Mouse (Mus musculus): ENCODE measurements around the gene Kif14. TPM values are rescaled to one million over a fixed set of nuclear protein-coding genes. Genes with fewer than 3 reads are reported as not detected.

Kif14 gene
- polyA plus RNA-seq, 1 experiment: 0.34 TPM

GRCm38 (mm10) chr1:136570298-136570653 lies 104.1 kb downstream of the Kif14 start:
- TF ChIP-seq CTCF (IDR thresholded peaks at IDR 0.05; ENCODE audit: extremely low read depth, insufficient read length, insufficient replicate concordance, low read depth, low read length) (no peak), POLR2A (IDR thresholded peaks at IDR 0.05; ENCODE audit: low read depth, low read length) (no peak)
- Histone ChIP-seq H3K4me1 (ENCODE audit: control insufficient read depth, insufficient read depth, insufficient read length, low read length) (peaks cover 11% of the 10 kb centered on the region), H3K27ac (ENCODE audit: insufficient read depth, low read depth, low read length) (no peak overlapping the region), H3K4me3 (ENCODE audit: low read depth, low read length) (no peak overlapping the region; the same call in 1 of the 2 replicates), H3K27me3 (ENCODE audit: control insufficient read depth, insufficient read depth, low read length) (no peaks in the 10 kb centered on the region), H3K36me3 (ENCODE audit: control insufficient read depth, insufficient read depth, low read length) (no peaks in the 10 kb centered on the region)
- 36% methylated on average over 13 of the region's 13 CpGs for whole genome bisulfite sequencing

GRCm38 (mm10) chr1:136570976-136571375 lies 104.8 kb downstream of the Kif14 start:
- TF ChIP-seq CTCF (IDR thresholded peaks at IDR 0.05; ENCODE audit: extremely low read depth, insufficient read length, insufficient replicate concordance, low read depth, low read length) (no peak), POLR2A (IDR thresholded peaks at IDR 0.05; ENCODE audit: low read depth, low read length) (no peak)
- no peaks in the 10 kb centered on the region for H3K27me3 ChIP-seq (ENCODE audit: control insufficient read depth, insufficient read depth, low read length)
- H3K27ac ChIP-seq (ENCODE audit: insufficient read depth, low read depth, low read length): no peak overlapping the region
- no peaks in the 10 kb centered on the region for H3K36me3 ChIP-seq (ENCODE audit: control insufficient read depth, insufficient read depth, low read length)
- H3K4me1 ChIP-seq (ENCODE audit: control insufficient read depth, insufficient read depth, insufficient read length, low read length): peaks cover 7% of the 10 kb centered on the region; the same call in 1 of the 2 replicates
- no peak overlapping the region for H3K4me3 ChIP-seq (ENCODE audit: low read depth, low read length)
- 87% methylated on average over 9 of the region's 9 CpGs for WGBS

- Histone ChIP-seq H3K36me3 (ENCODE audit: control insufficient read depth, insufficient read depth, low read length) (no peaks in the 10 kb centered on the region), H3K4me3 (ENCODE audit: low read depth, low read length) (no peak overlapping the region), H3K27ac (ENCODE audit: insufficient read depth, low read depth, low read length) (no peak overlapping the region), H3K4me1 (ENCODE audit: control insufficient read depth, insufficient read depth, insufficient read length, low read length) (peaks cover 7% of the 10 kb centered on the region; the same call in 1 of the 2 replicates), H3K27me3 (ENCODE audit: control insufficient read depth, insufficient read depth, low read length) (0 out of 2 replicates have a peak, but pooled peaks cover 2% of the 10 kb centered on the region)
- WGBS: 92% methylated on average over 10 of the region's 10 CpGs
- TF ChIP-seq CTCF (IDR thresholded peaks at IDR 0.05; ENCODE audit: extremely low read depth, insufficient read length, insufficient replicate concordance, low read depth, low read length): no peak
- no peak for TF ChIP-seq POLR2A (IDR thresholded peaks at IDR 0.05; ENCODE audit: low read depth, low read length)
Measured at GRCm38 (mm10) chr1:136571530-136571929, 105.4 kb downstream of the Kif14 start.

GRCm38 (mm10) chr1:136577890-136578663 lies 111.9 kb downstream of the Kif14 start:
- TF ChIP-seq POLR2A (IDR thresholded peaks at IDR 0.05; ENCODE audit: low read depth, low read length) (no peak), CTCF (IDR thresholded peaks at IDR 0.05; ENCODE audit: extremely low read depth, insufficient read length, insufficient replicate concordance, low read depth, low read length) (no peak)
- 39% methylated on average over 16 of the region's 16 CpGs for WGBS
- Histone ChIP-seq H3K27ac (ENCODE audit: insufficient read depth, low read depth, low read length) (no peak overlapping the region), H3K27me3 (ENCODE audit: control insufficient read depth, insufficient read depth, low read length) (0 out of 2 replicates have a peak, but pooled peaks cover 2% of the 10 kb centered on the region), H3K36me3 (ENCODE audit: control insufficient read depth, insufficient read depth, low read length) (no peaks in the 10 kb centered on the region), H3K4me3 (ENCODE audit: low read depth, low read length) (no peak overlapping the region), H3K4me1 (ENCODE audit: control insufficient read depth, insufficient read depth, insufficient read length, low read length) (no peaks in the 10 kb centered on the region)

- H3K27ac ChIP-seq (ENCODE audit: insufficient read depth, low read depth, low read length): no peak overlapping the region
- no peaks in the 10 kb centered on the region for H3K36me3 ChIP-seq (ENCODE audit: control insufficient read depth, insufficient read depth, low read length)
- 0 out of 2 replicates have a peak, but pooled peaks cover 2% of the 10 kb centered on the region for H3K27me3 ChIP-seq (ENCODE audit: control insufficient read depth, insufficient read depth, low read length)
- no peak overlapping the region for H3K4me3 ChIP-seq (ENCODE audit: low read depth, low read length)
- 82% methylated on average over 14 of the region's 14 CpGs for WGBS
- TF ChIP-seq POLR2A (IDR thresholded peaks at IDR 0.05; ENCODE audit: low read depth, low read length) (no peak), CTCF (IDR thresholded peaks at IDR 0.05; ENCODE audit: extremely low read depth, insufficient read length, insufficient replicate concordance, low read depth, low read length) (no peak)
- no peaks in the 10 kb centered on the region for H3K4me1 ChIP-seq (ENCODE audit: control insufficient read depth, insufficient read depth, insufficient read length, low read length)
Measured at GRCm38 (mm10) chr1:136579360-136579759, 113.2 kb downstream of the Kif14 start.

GRCm38 (mm10) chr1:136580266-136580665 lies 114.1 kb downstream of the Kif14 start:
- no peak overlapping the region for H3K27ac ChIP-seq (ENCODE audit: insufficient read depth, low read depth, low read length)
- H3K4me1 ChIP-seq (ENCODE audit: control insufficient read depth, insufficient read depth, insufficient read length, low read length): no peaks in the 10 kb centered on the region
- 0 out of 2 replicates have a peak, but pooled peaks cover 2% of the 10 kb centered on the region for H3K27me3 ChIP-seq (ENCODE audit: control insufficient read depth, insufficient read depth, low read length)
- H3K4me3 ChIP-seq (ENCODE audit: low read depth, low read length): no peak overlapping the region
- H3K36me3 ChIP-seq (ENCODE audit: control insufficient read depth, insufficient read depth, low read length): no peaks in the 10 kb centered on the region
- TF ChIP-seq POLR2A (IDR thresholded peaks at IDR 0.05; ENCODE audit: low read depth, low read length): no peak
- no peak for TF ChIP-seq CTCF (IDR thresholded peaks at IDR 0.05; ENCODE audit: extremely low read depth, insufficient read length, insufficient replicate concordance, low read depth, low read length)
- WGBS: 75% methylated on average over 8 of the region's 8 CpGs

Other genes with a start within 250 kb of the Kif14 start
- gene Inava, start 232.1 kb upstream of the Kif14 start, polyA plus RNA-seq (2012; rRNA removed): 35.2 and 55.9 TPM in 2 replicates
- 0.36 and 0.55 TPM in 2 replicates for gene Gpr25, start 205.5 kb upstream of the Kif14 start, polyA plus RNA-seq (2012; rRNA removed)
- 1.4 and 2.4 TPM in 2 replicates for gene Camsap2, start 120.2 kb upstream of the Kif14 start, polyA plus RNA-seq (2012; rRNA removed)
- 0.28 and 0.49 TPM in 2 replicates for gene Ddx59, start 51.1 kb upstream of the Kif14 start, polyA plus RNA-seq (2012; rRNA removed)
- 0.42 and 0.63 TPM in 2 replicates for gene Zfp281, start 158.6 kb downstream of the Kif14 start, polyA plus RNA-seq (2012; rRNA removed)

All from small intestine, adult 2 months (tissue).